8 mouse cellular contexts compared by ENCODE assay signal in the genomic region with DNA sequence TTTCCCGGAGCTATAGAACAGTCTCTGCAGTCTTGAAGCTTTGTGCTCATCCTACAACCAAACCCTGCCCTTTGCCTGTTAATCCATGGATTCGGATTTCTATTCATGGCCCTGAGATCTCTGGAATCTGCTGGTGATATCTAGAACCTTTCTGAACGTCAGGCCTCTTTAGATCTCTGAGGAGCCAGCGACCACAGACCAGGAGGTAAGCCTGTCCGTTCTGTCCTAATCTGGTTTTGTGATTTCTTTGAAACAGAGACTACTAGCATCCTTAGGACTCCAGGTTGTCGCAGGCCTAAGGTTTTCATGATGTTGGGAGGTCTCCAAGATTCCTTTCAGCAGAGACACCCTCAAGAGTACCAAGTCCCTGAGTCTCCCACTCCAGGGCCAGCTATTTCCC. TPM values are rescaled to one million over a fixed set of nuclear protein-coding genes. Genes with fewer than 3 reads are reported as not detected.
A peak's percentile ranks its signal among the peaks of the same experiment; 100 is the strongest.
DNase-seq lines count a peak whose midpoint lies in the region; ATAC-seq and TF ChIP-seq lines count a peak whose summit lies in the region.

No protein-coding gene starts in this region.

- peak; percentile 34 to 48 for DNase-seq in layer of hippocampus, postnatal 10 days (ENCODE audit: low spot score in 2 of 2)
- DNase-seq in layer of hippocampus, adult 9-11 months, result no peak
- DNase-seq in cerebellum, postnatal 25 days, result peak; percentile 38 to 65
- DNase-seq in liver, embryonic 13.5 days, result no peak
- no peak for DNase-seq in retina, postnatal 1 day
- no peak for DNase-seq in urinary bladder, postnatal 36 days (ENCODE audit: low spot score in 2 of 2)

- no peak for ATAC-seq in heart, embryonic 16.5 days (replicated peaks; ENCODE audit: extremely low read depth, insufficient read depth, low FRiP score)
- no peak for ATAC-seq in liver, embryonic 13.5 days (ENCODE audit: low read depth)

- WGBS in heart, embryonic 16.5 days, result 8% methylated on average over 6 of the region's 6 CpGs
- 42% methylated on average over 6 of the region's 6 CpGs for WGBS in liver, embryonic 13.5 days (ENCODE audit: insufficient replicate concordance)
- WGBS in olfactory bulb, adult 2 months, result 2% methylated on average over 6 of the region's 6 CpGs

- peaks cover 28% of the 10 kb centered on the region for H3K36me3 ChIP-seq in heart, embryonic 16.5 days (ENCODE audit: control insufficient read depth, insufficient read depth)
- peaks cover 26% of the 10 kb centered on the region for H3K36me3 ChIP-seq in liver, embryonic 13.5 days

- TF ChIP-seq CTCF in olfactory bulb, adult 2 months (IDR thresholded peaks at IDR 0.05; ENCODE audit: insufficient read depth, low read depth, low read length), result no peak

- H3K4me3 ChIP-seq in heart, embryonic 16.5 days (ENCODE audit: low read length), result peak overlapping the region; percentile 84
- H3K4me3 ChIP-seq in liver, embryonic 13.5 days (replicated peaks), result peak overlapping the region; percentile 69
- peak overlapping the region; percentile 59 for H3K4me3 ChIP-seq in olfactory bulb, adult 2 months (ENCODE audit: insufficient read depth, low read depth, low read length)

- H3K27ac ChIP-seq in heart, embryonic 16.5 days (ENCODE audit: low read length), result peak overlapping the region; percentile 95
- H3K27ac ChIP-seq in liver, embryonic 13.5 days, result peak overlapping the region; percentile 52; the same call in 1 of the 2 replicates
- peak overlapping the region; percentile 96 for H3K27ac ChIP-seq in olfactory bulb, adult 2 months (ENCODE audit: insufficient read depth, low read depth, low read length)

- H3K9ac ChIP-seq in heart, embryonic 16.5 days (ENCODE audit: low read length), result peak overlapping the region; percentile 81
- H3K9ac ChIP-seq in liver, embryonic 13.5 days, result peak overlapping the region; percentile 74

- no peak for TF ChIP-seq POLR2A in olfactory bulb, adult 2 months (IDR thresholded peaks at IDR 0.05; ENCODE audit: insufficient read depth, low read depth, low read length)

- H3K9me3 ChIP-seq in heart, embryonic 16.5 days (replicated peaks; ENCODE audit: control insufficient read depth, low read length), result peaks cover 6% of the 10 kb centered on the region
- H3K9me3 ChIP-seq in liver, embryonic 13.5 days (replicated peaks), result peaks cover 10% of the 10 kb centered on the region

- H3K4me1 ChIP-seq in heart, embryonic 16.5 days (ENCODE audit: control insufficient read depth, insufficient read depth, low read length), result peaks cover 35% of the 10 kb centered on the region
- H3K4me1 ChIP-seq in liver, embryonic 13.5 days (replicated peaks), result peaks cover 40% of the 10 kb centered on the region
- peaks cover 8% of the 10 kb centered on the region; the same call in 1 of the 2 replicates for H3K4me1 ChIP-seq in olfactory bulb, adult 2 months (ENCODE audit: control insufficient read depth, insufficient read depth, low read length)

- H3K4me2 ChIP-seq in heart, embryonic 16.5 days (ENCODE audit: low read depth, low read length), result peak overlapping the region; percentile 93
- H3K4me2 ChIP-seq in liver, embryonic 13.5 days, result peak overlapping the region; percentile 83

- no peaks in the 10 kb centered on the region for H3K27me3 ChIP-seq in heart, embryonic 16.5 days (ENCODE audit: control insufficient read depth, insufficient read depth, low read length)
- H3K27me3 ChIP-seq in liver, embryonic 13.5 days, result no peaks in the 10 kb centered on the region

RNA-seq across cellular contexts. Expression of a gene that starts 0.4 kb away (rescaled TPM):
- total RNA-seq in layer of hippocampus, postnatal 10 days (2021), result 10 to 100 TPM; 88.7 to 93.8 TPM
- polyA plus RNA-seq in heart, embryonic 16.5 days (2015; fragmentation: Nextera tagmentation; extraction: Ambion mirVana), result 20.0 and 22.0 TPM in 2 replicates
- 2.6 and 3.6 TPM in 2 replicates for polyA plus RNA-seq in liver, embryonic 13.5 days (2015; fragmentation: Nextera tagmentation; extraction: Ambion mirVana)
- not detected in 2 replicates for polyA plus RNA-seq in olfactory bulb, adult 2 months (2012; ENCODE audit: insufficient read depth, insufficient read length, low replicate concordance, missing spikeins)

RNA-seq across cellular contexts. Expression of a gene that starts 25.9 kb away (rescaled TPM):
- total RNA-seq in layer of hippocampus, postnatal 10 days (2021), result 100 to 1,000 TPM; 115 TPM
- polyA plus RNA-seq in heart, embryonic 16.5 days (2015; fragmentation: Nextera tagmentation; extraction: Ambion mirVana), result 95.6 and 95.8 TPM in 2 replicates
- polyA plus RNA-seq in liver, embryonic 13.5 days (2015; fragmentation: Nextera tagmentation; extraction: Ambion mirVana), result 68.5 and 73.1 TPM in 2 replicates
- polyA plus RNA-seq in olfactory bulb, adult 2 months (2012; ENCODE audit: insufficient read depth, insufficient read length, low replicate concordance, missing spikeins), result not detected in 2 replicates

RNA-seq across cellular contexts. Expression of a gene that starts 37.4 kb away (rescaled TPM):
- under 1 TPM; 0.55 to 0.89 TPM for total RNA-seq in layer of hippocampus, postnatal 10 days (2021)
- polyA plus RNA-seq in heart, embryonic 16.5 days (2015; fragmentation: Nextera tagmentation; extraction: Ambion mirVana), result 54.9 and 57.5 TPM in 2 replicates
- 12.9 and 13.6 TPM in 2 replicates for polyA plus RNA-seq in liver, embryonic 13.5 days (2015; fragmentation: Nextera tagmentation; extraction: Ambion mirVana)
- polyA plus RNA-seq in olfactory bulb, adult 2 months (2012; ENCODE audit: insufficient read depth, insufficient read length, low replicate concordance, missing spikeins), result not detected in 2 replicates

Comparison
In these comparisons a context has a peak if more than half of its experiments do, and no peak if none do; other contexts are left out.
1. DNase-seq: peak in layer of hippocampus, postnatal 10 days (2 of 2) and cerebellum, postnatal 25 days (2 of 2); none in layer of hippocampus, adult 9-11 months (single experiment), liver, embryonic 13.5 days (single experiment), retina, postnatal 1 day (single experiment) and urinary bladder, postnatal 36 days (0 of 2).
2. RNA of a gene that starts 37.4 kb away (polyA plus RNA-seq): 54.9 to 57.5 TPM in heart, embryonic 16.5 days and 12.9 to 13.6 TPM in liver, embryonic 13.5 days; not detected in olfactory bulb, adult 2 months; every median in the first group is over 10 times any median in the second.
3. Peak in every context shown above with its lines, with median percentiles within 50 percentile points of each other: H3K27ac ChIP-seq and H3K4me3 ChIP-seq.